Mouse (Mus musculus): Measurements from ENCODE around the gene Spon1. TPM values are rescaled to one million over a fixed set of nuclear protein-coding genes. Genes with fewer than 3 reads are reported as not detected.

The Spon1 gene
- total RNA-seq, 2 experiments from 2014 or later: 12.8 to 12.9 TPM

DNA sequence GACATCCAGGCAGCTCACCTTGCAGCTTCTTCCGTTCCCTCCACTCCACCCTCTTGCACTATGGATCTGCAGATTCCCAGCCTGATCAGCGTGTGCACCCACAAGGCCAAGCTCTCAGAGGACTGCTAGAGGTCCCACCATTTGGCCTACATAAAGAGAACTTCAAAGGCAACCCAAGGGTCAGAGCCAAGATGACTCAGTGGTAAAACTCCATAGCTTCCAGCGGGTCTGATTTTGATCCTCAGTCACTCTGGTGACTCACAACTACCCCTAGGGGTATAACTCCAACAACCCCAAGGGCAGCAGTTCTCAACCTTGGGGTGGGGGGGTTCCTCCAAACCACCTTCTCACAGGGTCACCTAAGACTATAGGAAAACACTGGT is 304.7 kb downstream of the Spon1 start:
- intact Hi-C loops (cut with DNase I): no loop called here
- no peak for DNase-seq (ENCODE audit: low spot score)

DNA sequence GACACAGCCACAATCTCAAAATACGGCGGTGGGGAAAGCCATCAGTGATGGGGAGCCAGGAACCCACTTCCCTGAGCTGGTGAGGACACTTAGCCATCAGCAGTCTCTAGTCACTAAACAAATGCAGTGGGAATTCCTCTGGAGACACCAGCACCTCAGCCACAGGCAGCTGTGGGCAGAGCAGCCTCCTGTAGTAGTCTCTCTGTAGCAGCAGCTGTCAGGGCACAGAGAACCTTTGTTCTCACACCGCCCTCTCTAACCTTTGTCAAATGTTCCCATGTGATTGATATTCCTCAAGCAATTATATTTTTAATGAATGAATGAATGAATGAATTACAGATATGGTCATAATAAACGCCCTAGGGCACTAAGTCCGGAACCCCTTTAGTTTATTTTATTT is 305.6 kb downstream of the Spon1 start:
- DNase-seq (ENCODE audit: low spot score): no peak
- intact Hi-C loops (cut with DNase I): no loop called here

DNA sequence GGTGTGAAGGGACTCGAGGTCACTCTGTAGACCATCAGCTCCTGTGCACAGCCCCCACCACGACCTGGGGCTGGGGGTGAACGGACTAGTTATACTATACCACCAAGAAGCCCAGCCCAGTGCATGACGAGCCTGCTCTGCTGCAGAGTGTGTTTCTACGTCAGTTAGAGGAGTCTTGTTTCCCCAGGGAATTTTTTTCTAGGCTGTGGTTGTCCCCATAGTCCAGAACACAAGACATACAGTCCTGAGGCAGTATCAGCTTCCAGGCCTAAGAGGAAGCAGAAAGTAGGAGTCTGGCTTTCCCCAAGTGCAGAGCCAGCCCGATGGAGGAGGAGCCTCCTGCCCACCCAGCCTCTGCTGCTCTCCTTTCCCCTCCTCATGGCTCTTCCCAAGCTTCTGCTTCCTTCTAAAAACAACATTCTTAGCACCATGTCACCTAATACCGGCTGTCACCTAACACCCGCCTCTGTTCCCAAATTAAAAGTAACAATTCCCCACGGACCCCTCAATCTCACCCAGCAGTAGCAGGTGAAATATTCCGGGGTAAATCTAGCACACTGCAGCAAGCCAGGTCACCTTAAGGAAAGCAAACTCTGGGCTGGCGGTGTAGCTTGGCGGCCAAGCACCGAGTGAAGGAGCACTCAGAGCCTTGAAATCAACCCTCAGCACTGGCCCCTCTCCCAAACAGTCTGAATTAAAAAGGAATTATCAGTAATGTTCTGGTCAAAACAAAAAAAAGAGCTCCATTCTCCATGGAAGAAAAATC is 306.2 kb downstream of the Spon1 start:
- DNase-seq (ENCODE audit: low spot score): no peak
- intact Hi-C loops (cut with DNase I): no loop called here

DNA sequence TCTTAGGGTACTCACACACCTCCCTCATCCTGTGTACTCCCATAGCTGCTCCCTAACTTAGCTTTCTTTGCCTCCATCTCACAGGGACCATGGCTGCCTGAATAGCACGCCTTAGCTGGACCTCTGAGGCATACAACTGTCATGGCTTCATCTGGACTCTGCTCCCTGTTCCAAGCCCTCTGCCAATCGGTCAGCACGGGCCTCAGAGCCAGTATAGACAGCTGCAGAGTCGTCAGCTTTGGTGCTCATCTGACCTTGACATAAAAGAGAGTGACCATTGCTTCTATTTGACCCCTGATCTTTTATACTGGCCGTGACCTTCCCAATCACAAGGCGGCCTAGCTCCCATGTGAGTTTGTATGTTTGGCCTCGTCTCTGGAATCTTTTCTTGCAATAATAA is 308.3 kb downstream of the Spon1 start:
- no peak for DNase-seq (ENCODE audit: low spot score)
- intact Hi-C loops (cut with DNase I): no loop called here

DNA sequence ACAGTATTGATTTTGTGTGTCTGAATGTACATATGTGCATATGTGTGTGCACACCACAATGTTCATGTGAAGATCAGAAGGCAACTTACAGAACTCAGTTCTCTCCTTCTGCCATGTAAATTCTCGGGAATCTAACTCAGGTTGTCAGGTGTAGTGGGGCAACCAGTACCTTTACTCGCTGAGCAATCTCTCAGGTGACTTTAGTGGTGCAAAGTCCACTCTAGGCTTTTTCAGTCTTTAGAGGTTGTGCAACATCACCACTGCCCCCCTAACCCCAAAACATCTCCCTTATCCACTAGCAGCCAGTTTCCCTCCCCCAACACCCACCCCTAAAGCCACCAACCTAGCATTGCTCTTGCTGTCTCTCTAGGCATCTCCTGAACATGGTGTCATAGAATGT is 308.8 kb downstream of the Spon1 start:
- no peak for DNase-seq (ENCODE audit: low spot score)
- intact Hi-C loops (cut with DNase I): no loop called here

DNA sequence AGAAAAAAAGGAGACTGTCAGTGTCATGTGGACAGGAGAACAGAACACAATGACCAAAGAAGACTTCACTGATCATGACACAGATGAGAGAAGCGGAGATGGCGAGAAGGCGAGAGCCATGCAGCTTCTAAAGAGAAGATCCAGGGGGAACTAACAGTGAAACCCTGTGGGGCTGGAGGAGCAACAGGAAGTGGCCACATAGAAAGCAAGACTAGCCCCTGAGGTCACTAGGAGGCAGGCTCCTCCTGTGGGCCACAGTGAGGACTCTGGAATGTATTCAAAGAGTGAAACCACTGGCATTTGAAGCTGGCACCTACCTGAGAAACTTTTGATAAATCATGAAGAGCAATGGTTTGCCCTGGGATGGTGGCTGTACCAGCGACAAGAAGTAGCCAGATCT is 313.5 kb downstream of the Spon1 start:
- DNase-seq (ENCODE audit: low spot score): no peak
- intact Hi-C loops (cut with DNase I): no loop called here

DNA sequence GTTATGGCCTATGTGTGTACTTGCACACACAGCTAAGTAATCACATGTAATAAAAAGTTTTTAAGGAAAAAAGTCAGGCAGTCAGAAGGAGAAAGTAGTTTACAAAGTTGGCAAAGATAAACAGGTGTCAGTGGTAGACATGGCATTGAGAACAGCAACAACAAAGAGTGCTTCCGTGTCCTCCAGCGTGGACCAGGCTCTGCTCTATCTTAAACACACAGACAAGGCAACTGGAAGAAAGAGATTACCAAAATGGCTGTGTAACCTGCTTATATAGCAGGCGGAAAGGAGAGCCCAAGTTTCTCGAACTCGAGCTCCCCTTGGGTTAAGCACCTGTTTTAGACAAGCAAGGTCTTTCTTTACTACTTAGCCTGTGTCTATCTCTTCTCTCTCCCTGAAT is 314.5 kb downstream of the Spon1 start:
- intact Hi-C loops (cut with DNase I): no loop called here

DNA sequence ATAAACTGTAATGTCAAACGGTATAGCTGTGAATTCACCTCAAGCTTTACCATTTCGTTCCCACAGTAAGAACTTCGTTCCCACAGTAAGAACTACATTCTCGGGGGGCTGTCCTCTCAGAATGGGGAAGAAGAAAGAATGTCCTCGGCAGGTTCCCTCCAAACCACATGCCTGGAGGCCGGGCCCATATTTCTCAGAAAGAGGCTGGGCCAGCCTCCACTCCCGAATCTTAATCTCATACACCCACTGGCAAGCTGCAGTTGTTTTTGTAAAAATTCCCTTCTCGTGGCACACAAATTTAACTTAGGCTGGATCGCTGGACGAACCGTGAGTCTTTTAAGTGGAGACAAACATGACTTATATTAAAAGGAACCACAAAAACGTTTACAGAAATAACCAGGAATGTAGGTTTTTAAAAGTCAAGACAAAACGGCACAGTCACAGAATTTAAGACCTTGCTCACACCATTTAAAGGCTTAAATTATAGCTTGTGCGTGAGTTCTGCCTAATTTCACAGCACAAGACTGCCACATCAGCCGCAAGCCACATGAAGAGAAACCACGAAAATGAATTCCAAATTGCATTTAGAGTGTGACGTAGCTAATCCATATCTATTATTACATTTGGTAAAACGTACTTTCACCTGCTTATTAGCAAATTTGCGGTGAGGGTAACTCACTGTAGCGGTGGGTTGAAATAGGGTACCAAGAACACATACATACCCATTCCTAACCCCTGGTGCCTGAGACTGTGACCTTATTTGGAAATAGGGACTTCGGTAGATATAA is 316.0 kb downstream of the Spon1 start:
- intact Hi-C loops (cut with DNase I): no loop called here
- no peak for DNase-seq (ENCODE audit: low spot score)

More for the DNA sequence above, 314.5 kb downstream of the Spon1 start:
- no peak for DNase-seq (ENCODE audit: low spot score)

DNA sequence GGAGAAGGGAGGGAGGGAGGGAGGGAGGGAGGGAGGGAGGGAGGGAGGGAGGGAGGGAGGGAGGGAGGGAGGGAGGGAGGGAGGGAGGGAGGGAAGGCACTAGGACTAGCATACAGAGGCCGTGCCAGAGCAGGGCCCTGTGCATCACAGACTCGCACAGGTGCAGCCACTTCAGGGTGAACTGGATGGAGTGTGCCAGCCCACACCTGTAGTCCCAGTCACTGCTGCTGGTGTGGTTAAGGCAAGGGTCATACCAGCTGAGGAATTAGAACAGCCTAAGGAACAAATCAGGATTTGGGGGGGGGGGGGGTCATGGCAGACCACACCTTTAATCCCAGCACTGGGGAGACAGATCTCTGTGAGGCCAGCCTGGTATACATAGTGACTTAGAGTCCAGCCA is 317.3 kb downstream of the Spon1 start:
- DNase-seq (ENCODE audit: low spot score): no peak
- intact Hi-C loops (cut with DNase I): no loop called here

DNA sequence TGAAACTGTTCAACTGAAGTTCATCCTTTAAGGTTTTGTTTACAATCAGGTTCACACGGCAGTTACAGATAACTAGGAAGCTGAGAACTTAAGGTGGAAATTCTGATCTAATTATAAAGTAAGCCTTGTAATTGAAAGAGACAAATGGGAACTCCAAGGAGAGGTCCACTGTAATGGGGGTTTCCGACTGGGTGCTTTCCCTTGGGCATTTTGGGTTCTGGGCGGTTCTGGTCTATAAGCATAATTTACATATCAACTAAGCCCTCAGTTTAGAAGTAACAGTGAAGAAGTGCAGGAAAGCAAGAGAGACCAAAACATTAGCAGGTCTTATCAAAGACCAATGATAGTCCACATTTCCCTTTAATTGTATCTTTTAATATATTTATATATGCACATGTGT is 318.0 kb downstream of the Spon1 start:
- intact Hi-C loops (cut with DNase I): no loop called here
- no peak for DNase-seq (ENCODE audit: low spot score)

DNA sequence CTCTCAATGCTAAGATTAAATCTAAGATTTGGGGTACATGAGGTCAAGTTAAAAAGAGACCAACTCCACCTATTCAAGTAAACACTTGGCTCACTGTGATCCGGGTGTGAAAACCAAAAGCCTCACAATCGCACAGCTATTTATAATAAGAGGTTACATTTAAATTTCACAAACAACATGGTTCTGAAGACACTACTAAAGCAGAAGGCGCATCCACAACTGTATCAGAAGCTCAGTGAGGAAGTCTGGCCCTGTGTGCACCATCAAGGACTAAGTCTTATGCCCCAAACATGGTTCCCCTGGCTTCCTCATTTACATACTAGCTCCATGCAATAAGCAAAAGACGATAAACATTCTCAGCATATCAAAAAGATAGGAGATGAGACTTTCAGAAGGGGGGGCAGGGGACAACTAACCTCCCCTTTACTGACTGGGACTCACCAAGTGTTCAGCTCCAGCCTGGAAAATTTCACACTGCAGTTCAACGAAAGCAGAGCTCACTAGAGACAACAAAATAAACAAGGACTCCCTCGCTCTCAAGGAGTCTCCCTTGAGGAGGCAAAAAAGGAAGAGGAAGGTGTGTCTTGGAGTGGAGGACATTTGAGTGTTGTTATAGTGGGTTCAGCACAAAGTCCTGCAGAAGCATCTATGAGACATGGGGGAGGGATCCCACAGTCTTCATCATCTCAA is 320.4 kb downstream of the Spon1 start:
- intact Hi-C loops (cut with DNase I): no loop called here
- no peak for DNase-seq (ENCODE audit: low spot score)

DNA sequence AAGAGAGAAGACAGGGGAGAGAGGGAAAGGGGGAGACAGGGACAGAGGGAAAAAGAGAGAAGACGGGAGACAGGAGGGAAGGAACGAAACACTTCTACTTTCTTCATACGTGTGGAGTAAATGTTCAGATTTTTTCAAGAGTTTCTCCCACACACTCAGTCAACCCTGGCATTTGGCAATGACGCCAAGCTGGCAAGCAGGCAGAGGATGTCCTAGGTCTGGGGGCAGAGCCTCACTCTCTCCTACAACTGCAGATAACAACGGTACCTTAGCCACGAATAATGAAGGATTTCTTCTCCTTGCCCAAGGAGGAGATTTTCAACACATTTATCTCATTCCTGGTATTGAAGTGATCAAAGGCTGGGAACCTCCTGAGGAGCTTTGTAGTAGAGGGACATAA is 321.5 kb downstream of the Spon1 start:
- intact Hi-C loops (cut with DNase I): no loop called here

DNA sequence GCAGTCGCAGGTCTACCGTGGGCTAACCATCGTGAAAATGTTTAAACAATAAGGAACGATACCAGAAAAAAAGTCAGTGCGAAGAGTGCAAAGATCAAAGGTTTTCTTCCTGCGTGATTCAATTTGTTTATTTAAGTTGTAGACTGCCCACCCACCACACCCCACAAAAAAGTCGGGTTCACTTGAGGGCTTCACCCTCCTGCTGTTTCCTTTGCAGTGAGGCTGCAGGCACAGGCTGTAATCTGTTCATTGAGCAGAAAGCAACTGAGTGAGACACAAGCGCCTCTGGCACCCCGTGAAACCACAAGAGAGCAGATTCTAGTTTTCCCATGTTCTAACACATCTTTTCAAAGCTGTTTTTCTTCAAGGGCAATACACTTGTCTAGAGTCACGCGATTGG is 322.2 kb downstream of the Spon1 start:
- DNase-seq (ENCODE audit: low spot score): no peak
- intact Hi-C loops (cut with DNase I): no loop called here

More for the DNA sequence above, 321.5 kb downstream of the Spon1 start:
- no peak for DNase-seq (ENCODE audit: low spot score)

DNA sequence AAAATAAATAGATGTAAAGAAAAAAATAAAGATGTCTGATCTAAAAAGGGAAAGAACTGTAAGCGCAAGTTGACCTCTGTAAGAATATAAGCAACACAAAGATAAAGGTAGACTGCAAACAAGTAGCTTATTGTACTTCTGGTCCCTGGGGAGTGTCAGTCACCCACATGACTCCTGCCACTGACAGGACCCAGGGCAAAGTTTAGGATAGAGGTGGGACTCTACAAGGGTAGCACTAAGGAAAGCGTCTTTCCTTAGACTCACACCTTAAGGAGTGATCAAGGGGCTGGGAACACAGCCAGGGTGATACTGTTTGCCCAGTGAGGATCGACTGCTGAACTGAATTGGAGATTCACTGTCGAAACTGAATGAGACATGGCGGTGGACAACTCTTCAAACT is 323.1 kb downstream of the Spon1 start:
- DNase-seq (ENCODE audit: low spot score): no peak
- intact Hi-C loops (cut with DNase I): no loop called here

DNA sequence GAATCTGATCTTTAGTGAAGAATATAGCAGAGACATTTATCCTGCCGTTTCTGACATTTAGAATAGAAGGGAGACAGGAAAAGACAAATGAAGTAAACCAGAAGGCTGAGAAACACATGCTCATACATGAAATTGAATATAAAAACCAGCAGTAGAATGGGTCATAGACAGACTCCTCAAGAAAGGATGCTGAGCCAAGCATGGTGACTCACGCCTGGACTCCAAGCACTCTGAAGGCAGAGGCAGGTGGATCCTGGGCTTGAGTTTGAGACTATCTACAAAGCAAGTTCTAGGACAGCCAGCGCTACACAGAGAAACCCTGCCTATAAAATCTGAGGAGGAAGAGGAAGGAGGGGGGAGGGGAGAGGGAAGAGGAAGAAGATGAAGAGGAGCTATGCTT is 324.4 kb downstream of the Spon1 start:
- DNase-seq (ENCODE audit: low spot score): no peak
- intact Hi-C loops (cut with DNase I): no loop called here

DNA sequence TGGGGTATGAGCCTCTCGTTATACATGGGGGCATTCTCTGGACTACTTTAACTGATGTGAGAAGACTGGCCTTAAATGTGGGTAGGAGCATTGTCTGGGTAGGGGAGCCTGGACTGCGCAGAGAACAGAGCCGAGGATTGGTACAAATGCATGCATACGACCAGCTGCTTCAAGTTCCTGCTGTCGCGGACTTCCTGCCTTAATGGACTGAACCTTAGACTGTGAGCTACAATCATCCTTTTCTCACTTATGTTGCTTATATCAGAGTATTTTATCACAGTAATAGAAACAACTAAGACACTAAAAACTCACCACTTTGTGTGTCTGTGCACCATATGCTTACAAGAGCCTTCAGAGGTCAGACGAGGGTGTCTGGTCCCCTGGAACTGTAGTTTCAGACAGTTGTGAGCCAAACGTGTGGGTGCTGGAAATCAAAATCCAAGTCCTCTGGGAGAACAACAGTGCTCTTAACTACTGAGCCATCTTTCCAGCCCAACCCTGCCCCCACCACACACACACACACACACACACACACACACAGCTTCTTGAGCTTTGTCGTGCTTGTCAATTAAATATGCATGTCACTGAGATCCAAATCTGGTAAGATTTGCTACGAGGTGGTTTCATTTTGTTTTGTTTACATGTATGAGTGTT is 325.2 kb downstream of the Spon1 start:
- intact Hi-C loops (cut with DNase I): no loop called here

More for the DNA sequence above, 325.2 kb downstream of the Spon1 start:
- DNase-seq (ENCODE audit: low spot score): no peak

Data from heart, postnatal 25 days (tissue).